Mouse (Mus musculus) fibroblast of lung, adult 2 months (primary cell): ENCODE results near the gene Prepl.

Source experiments
- DNase-seq: peaks from one replicate; pipeline ENCODE4 v3.0.0-alpha.2; 2011; ENCODE audit warnings: low read depth

Prepl gene

DNA sequence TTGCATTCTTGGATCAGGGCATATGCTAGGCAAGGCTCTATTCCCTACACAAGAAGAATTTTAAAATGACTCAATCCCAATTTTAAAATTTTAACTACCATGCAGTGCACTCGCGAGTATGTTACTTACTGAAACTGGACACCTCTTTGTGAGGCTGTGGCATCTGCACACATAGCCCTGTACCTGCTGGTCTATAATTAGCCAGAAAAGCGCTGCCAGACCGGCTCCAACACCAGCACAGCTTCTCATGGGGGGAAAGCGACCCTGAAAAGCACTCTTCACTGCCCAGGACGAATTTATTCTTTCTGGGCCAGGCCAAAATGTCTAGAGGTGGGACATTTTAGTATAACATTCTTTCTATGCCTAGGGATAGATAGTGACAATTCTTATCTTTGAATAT, 19.4 kb downstream of the Prepl start:
- DNase-seq = no peak

DNA sequence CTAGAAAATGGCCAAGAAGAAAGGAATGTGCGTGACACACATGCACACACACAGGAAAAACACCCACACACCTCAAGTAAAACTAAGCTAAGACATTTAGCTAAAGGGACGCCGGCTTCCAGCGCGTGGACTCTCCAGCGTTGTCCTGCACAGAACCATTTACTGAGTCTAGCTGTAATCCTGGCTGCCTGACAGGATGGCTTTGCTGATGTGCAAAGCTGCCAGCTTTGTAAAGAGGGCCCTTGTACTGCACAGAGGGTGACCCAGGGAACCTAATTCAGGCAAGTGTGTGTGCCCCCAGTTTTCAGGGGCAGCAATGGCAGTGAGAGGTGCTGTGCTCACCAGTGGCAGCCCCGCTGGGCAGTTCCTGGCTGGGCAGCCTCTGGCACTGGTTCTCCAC, 22.7 kb downstream of the Prepl start:
- no peak for DNase-seq

DNA sequence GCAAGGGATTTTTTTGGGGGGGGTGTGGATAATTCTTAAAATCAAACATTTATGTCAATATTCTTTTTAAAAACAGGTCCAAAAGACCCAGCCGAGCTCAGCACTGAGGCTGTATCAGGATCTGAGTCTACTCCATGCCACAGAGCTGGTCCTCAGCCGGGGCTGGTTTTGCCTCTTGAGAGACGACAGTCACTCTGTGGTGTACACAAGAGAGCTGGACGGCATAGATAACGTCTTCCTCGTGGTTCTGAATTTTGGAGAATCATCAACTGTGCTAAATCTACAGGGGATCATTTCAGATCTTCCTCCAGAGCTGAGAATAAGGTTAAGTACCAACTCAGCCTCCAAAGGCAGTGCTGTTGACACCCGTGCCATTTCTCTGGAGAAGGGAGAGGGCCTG, 26.5 kb downstream of the Prepl start:
- DNase-seq = no peak

DNA sequence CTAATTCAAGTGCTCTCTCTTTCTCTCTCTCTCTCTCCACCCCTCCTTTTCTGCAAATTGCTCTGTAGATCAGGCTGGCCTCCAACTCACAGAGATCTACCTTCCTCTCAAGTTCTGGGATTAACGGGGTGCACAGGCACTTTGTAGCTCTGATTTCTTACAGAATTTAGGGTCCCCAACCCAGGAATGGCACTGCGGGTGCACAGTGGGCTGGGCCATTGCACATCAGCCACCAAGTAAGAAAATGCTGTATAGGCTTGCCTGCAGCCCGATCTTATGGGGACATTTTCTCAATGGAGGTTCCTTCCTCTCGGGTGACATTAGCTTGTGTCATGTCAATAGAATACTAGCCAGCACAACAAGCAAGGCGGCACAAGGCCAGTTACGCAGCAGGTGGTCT, 30.9 kb downstream of the Prepl start:
- no peak for DNase-seq

DNA sequence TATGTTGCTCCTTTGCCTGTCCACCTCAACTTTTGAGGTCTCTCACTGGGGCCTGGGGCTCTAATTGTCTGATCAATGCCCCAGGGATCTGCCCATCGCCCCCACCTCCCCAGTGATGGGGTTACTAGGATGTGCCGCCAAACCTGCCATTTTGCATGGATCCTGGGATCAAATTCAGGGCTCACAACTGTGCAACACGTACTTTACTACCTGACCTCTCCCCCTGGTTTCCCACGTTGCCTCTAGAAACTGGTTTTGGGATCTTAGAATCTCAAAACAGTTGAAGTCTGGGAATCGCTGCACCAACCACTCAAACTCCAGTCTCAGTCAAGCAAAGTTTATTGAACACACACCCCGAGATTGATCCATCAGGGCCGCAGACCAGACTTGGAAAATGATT, 31.8 kb downstream of the Prepl start:
- no peak for DNase-seq

DNA sequence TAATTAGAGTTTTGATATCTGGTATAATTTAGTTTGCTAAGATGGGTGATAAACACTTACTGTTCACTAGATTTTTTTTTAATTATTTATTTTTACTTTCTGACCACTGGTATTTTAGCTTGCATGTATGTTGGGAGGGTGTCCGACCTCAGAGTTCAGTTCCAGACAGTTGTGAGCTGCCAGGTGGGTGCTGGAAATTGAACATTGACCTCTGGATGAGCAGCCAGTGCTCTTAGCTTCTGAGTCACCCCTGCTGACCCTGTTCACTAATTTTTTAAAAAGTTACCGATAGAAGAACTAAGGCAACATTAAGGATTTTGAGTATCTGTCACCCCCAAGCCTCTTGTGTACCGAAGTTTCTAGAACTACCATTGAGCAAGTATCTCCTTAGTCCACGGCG, 41.7 kb downstream of the Prepl start:
- no peak for DNase-seq

DNA sequence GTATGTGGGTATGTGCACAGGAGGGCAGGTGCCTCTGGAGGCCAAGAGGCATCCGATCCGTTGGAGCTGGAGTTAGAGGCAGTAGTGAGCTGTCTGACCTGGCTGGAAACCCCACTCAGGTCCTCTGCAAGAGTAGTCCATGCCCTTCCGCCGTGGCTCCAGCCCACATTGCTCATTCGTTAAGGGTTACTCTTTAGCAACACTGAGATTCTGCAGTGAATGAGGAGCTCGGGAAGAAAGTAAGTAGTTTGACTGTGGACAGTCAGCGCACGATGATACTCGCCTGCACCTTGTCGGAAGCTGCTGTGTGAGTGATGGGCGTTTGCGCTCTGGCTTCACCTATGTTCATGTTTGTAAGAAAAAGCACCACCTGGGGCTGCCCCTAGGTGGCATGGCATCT, 44.9 kb downstream of the Prepl start:
- no peak for DNase-seq

DNA sequence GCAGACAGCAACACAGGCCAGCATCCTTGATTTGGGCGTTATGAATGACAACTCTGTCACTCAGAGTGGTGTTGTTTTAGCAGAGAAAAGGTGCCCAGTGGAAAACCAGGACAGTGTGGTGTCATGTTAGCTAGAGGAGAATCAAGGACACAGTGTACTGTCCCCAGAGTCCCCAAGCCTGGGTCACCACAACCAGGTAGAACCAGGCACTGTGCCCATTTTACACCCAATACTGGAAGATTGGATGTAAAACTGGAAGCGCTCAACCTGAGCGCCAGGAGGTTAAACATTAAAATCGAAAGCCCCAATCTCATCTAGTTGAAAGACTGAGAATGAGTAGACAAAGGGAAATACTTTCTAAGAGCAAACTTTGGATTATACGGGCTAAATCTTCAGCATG, 45.6 kb downstream of the Prepl start:
- no peak for DNase-seq

DNA sequence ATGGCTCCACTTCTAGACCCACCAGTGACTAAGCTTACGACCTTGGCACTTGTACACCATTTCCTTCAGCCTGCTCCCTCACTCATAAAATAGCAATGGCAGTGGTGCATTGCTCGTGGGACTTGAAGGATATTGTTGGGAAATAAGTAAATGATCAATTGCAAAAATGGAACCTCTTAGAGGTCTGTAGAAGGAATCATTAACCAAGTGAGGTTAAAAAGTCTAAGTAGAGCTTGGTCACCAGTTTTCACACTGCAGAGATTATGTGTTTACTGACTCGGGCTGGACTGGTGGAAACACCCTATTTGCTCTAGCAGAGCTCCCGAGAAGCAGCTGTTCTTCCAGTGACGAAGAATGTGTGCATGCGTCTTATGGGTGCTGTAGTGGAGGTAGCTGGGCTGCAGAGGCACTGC, 46.6 kb downstream of the Prepl start:
- DNase-seq = no peak

DNA sequence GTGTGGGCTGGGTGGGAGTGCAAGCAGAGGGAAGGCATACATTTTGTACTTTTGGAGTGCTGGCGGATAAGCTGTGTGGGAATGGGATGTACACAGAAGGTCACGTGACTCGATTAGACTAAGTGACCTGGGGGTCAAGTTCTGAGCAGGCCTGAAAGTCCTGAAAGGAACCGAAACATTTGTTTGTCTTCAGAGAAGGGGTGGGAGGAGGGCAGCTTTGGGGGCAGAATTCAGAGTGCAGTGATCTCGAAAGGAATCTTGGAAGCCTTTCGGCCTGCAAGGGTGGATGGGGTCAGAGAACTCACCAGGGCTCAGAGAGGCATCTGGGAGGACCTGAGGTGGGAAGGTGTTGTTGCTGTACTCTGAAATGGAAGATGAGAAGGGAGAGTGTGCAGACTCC, 47.6 kb downstream of the Prepl start:
- DNase-seq = no peak

DNA sequence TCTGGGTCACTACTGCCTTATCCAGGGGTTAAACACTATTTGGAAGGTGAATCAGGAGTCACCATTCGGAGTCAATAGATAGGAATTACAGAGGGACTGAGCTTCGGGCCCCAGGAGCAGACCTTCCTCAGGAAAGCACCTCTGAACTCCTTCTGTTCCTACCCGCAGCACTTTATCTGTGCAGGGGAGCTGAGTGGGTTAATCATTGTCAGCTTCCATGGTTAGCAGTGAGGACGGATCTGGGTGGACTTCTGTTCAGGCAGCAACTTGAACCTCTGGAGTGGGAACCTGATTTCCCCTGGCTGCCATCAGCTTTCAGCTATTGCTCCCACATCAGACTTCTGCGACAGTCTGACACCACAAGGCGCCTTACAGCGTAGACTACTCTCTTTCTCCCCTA, 49.1 kb downstream of the Prepl start:
- no peak for DNase-seq

DNA sequence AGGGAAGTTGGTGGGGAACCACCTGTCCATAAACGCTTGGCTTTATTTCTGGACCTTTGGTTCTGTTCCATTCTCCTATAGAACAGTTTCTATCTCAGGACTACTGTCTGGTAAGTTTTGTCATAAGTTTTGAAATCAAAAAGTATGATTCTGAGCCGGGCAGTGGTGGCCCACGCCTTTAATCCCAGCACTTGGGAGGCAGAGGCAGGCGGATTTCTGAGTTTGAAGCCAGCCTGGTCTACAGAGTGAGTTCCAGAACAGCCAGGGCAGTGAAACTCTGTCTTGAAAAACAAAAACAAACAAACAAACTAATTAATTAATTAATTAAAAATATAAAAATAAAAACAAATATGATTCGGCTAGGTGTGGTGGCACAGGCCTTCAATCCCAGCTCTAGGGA, 51.3 kb downstream of the Prepl start:
- DNase-seq = no peak

DNA sequence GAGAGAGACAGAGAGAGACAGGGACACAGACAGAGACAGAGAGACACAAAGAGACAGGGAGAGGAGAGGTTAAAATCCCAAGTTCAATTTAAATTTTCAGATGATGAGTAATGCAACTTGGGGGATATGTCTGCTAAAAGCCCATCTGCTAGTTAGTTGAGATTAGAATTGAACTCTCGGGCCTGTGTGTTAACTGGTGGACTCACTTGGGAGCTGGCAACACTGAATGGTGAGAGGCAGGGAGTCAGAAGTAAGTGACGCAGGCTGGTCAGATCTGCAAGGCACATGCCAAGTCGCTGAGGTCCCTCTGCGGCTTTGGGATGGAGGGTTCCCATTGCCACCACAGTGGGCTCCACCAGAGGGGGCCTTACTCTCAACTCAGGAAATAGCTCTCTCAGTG, 51.7 kb downstream of the Prepl start:
- DNase-seq = no peak

DNA sequence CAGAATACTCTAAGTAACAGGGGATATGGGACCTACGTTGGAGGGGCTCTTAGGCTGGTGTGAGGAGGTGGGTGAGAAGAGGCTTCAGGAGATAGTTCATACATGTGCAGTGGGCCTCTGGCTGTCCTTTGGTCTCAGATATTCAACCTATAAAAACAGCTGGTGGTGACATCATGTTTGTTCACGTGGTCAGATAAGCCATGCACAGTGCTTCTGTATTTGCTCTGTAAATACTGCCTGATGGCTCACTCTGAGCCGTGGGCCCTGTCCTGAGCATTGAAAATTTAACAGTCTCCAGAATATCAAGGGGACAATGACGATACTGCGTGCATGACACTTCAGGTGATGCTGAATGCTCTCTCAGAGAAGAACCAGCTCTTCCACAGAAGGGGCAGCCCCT, 52.2 kb downstream of the Prepl start:
- DNase-seq = no peak

DNA sequence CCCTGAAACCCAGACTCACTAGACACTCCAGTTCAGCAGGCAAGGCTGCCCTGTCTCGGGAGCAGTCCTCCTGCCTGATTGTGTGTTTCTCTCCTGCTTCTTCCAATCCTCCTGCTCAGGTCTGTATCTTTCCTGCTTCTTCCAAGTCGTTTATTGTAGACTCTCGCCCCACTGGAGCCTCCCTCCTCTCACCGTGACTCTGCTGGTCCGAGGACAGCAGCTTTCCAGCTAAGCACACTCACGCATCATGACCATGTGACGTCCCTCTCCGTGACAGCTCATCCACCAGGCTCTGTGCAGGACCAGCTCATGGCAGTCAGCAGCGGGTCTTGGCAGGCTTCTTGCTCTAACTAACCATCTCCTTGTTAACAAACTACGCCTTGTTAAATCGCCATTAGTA, 56.0 kb downstream of the Prepl start:
- no peak for DNase-seq

DNA sequence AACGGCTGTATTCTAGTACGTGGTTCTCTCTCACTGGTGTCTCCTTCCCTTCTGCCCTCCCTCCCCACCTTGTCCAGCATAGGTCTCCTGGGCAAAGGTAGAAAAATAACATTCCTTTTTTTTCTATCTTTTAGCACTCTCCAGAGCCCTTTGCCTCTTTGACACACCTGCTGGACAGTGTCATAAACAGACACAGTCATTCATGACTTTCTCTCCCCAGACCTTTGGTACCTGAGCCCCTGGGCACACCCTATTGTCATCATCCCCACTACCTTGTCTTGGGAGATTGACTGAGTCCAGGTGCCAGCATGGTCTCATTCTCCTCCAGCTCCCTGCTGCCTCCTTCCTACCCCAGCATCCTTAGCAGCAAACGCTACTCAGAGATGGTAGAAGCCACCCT, 57.0 kb downstream of the Prepl start:
- no peak for DNase-seq

DNA sequence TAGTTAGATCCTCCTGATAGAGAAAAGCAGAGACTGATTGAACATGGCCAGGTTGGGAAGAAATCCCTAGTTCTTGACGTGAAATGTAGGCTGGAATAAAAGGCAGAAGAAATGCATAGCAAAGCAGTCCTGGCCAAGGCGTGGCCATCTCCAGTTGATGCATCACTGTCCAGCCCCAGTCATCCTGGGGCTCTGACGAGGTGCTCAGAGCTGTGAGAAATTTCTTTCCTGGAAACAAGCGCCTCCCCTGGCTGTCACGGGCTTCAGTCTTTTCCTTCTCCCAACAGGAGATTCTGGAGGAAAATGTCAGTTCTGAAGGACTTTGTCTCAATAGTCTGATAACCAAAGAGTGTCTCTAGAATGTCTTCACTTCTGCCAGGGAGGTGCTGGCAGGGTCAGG, 59.4 kb downstream of the Prepl start:
- DNase-seq = no peak

DNA sequence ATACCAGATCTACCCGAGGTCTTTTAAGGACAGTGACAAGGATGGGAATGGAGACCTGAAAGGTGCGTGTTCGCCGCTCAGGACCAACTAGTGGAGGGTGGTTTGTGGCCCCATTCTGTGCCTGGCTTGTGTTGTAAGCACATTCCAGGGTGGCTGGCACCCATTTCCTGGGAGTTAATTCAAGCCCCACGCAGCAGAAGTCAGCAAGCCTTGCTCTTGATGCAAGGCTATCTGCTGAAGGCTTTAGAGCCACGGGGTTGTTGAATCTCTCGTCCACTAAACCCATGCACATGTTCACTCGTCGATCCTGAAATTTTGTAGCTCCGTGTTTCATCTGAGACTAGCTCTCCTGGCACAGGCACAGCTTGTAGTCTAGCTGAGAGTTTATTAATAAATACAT, 61.2 kb downstream of the Prepl start:
- DNase-seq = no peak

DNA sequence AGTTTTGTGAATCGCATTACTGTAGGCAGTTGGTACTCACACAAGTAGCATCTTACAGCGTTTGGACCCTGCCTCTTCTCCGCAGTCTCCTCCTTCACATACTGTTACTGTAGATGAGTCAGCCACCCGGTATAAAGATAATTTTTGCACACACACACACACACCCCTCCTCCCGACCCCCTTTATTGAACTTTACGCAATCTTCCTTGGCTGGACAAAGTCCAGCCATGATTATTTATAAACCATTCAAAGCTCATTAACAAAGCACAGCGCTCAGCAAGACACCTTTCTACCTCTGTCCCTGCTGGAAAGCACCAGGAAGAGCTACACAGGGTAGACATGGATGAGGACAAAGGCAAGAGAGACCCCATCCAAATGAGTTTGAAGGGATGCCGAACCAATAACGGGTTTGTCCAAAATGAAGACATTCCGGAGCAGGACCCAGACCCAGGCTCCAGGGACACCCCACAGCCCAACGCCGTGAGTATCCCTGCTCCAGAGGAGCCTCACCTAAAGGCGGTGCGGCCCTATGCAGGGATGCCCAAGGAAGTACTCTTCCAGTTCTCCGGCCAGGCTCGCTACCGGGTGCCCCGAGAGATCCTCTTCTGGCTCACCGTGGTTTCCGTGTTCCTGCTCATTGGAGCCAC, 61.8 kb downstream of the Prepl start, which contains the start of gene Slc3a1:
Slc3a1 (plus strand) TSS at position 284 of the 647 bp plus-strand sequence.
- no peak for DNase-seq

DNA sequence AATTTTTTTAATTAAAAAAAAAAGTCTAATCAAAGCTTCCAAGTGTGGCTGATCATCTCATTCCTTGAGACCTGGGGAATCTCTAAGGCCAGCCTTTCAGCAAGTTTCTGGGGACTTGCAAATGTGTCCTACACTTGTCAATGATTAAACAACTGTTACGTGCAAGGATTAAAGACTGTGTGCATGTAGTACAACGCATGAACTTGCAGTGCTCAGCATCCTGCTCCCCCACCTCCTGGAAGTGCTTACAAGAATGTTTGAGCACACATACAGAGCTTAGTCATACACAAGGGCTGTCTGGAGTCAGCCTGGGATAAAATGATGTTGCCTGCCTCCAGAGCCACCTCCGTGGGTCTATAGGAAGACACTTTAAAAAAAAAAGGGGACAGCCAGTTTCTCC, 62.8 kb downstream of the Prepl start:
- DNase-seq = no peak

DNA sequence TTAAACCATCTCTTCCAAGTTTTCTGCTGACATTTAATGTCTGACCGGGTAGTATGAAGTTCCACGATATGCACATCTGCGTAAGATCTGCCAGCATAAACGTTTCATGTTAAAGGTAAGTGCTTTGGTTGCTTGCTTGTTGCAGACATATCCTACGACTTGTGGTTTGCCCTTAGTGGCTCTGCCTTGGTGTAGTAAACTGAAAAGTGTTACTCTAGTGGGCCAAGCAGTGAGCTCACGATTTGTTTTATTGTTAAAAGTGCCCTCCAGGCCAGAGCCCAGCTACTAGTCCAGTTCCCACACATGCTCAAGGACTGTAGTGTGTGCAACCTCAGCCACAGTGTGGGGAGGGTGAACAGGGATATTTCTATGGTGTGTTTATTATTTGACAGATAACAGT, 63.6 kb downstream of the Prepl start:
- DNase-seq = no peak

DNA sequence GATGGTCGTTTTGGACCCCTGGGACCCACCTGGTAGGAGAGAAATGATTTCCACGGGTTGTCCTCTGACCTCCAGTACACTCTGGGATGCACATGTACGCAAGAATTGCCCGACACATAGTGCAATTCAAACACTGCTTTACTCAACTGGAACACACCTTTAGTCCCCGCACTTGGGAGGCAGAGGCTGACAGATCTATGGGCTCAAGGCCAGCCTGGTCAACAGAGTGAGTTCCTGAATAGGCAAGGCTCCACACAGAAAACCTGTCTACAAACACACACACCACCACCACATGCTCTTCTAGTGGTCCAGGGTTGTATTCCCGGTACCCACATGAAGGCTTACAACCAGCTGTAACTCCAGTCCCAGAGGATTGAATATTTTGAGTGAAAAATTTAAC, 64.9 kb downstream of the Prepl start:
- DNase-seq = no peak

DNA sequence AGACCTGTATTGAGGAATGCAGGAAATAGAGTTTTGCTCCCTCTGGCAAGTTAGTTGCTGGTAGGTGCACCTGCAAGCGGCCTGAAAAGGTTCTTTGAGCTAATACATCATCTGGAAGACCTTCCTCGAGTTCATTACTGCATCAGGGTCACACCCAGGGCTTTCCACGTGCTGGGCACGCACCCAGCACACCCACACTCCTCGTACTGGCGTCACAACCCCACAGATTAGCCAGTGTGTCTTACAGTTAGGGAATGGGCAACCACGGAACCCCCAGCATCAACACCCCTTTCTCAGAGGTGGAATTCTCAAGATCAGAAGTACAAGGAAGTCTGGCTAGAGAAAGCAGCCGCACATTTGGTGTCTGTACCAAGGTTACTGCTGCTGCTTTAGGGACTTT, 65.8 kb downstream of the Prepl start:
- no peak for DNase-seq

DNA sequence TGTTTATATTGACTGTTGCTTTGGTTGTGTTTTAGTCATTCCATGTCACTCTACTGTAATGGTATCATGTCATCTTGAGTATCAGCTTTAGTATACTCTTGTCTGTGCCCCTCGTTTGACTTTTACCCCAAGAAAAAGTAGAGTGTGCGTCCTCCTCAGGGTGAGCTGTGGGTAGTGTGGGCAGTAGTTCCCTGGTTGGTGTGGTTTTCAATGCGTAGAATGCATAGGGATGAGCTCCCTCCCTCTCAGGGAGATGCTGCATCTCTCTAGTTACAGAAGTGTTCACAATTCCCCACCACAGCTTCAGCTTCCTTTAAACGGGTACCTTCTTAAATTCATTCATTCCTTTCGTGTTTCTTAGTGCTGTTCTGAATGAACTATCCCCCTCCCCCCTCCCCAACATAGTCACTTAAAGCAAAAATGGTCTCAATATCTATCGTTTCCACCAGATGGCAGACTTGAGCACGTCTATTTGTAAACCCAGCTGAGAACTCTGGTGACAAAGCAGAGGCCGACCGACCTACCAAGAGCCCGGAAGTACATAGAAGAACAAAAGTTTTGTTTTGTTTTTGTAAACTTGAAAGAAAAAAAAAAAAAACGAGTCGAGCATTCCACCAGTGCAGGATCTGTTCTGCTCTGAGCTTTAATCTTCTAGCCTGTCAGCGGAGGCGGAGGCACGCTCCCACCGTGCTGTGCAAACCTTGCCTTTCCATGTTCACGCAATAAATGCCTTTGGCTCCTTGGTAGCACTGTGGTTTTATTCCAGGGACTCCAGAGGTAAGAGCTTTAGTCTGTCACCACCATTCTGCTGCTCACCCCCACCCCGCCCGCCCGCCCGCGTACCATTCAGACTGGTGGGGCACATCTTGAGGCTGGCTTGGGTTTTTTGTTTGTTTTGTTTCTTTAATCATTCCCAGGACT, 66.5 kb downstream of the Prepl start:
- peak; percentile 54 for DNase-seq
